Mouse (Mus musculus) left cerebral cortex, adult 2 months (tissue): ENCODE measurements around the gene Csnk1e. TPM values are rescaled to one million over a fixed set of nuclear protein-coding genes. Genes with fewer than 3 reads are reported as not detected.

Experiments
- DNase-seq, 2 experiments: peaks; one replicate each; pipeline ENCODE4 v3.0.0; 2021 to 2022; ENCODE audit warnings: low spot score in 2 of 2, mixed read lengths in 1 of 2; ENCODE audit errors: extremely low spot score in 1 of 2
- H3K27ac ChIP-seq: fragments of 200-600 bp; 2 replicates; pipeline ENCODE4 v1.8.1; 2022
- H3K4me3 ChIP-seq: fragments of 200-600 bp; 2 replicates; pipeline ENCODE4 v1.8.1; 2022
- CTCF ChIP-seq: fragments of 200-600 bp; IDR thresholded peaks from 2 replicates; pipeline ENCODE4 v1.8.1; 2022; ENCODE audit warnings: antibody characterized with exemption, mild to moderate bottlenecking, moderate library complexity
- intact Hi-C: fragments of 180-260 bp; cut with DNase I; formaldehyde crosslinking; loops from one replicate; pipeline ENCODE4 v1.15.1; 2025
- long read RNA-seq, 2 experiments: library from polyadenylated mRNA; stranded (forward); transcript quantifications; one replicate each; pipeline ENCODE4 v2.0.0; 2021; ENCODE audit warnings: borderline mapping rate in 2 of 2
- total RNA-seq, 2 experiments: library from RNA; stranded (reverse); gene quantifications; 2 replicates each; pipeline ENCODE4 v1.2.3; 2021

Gene Csnk1e
- 100 to 1,000 TPM; 153 to 159 TPM for total RNA-seq
- long read RNA-seq, experiment 1, transcript Csnk1e-201 (11 exons, 2,694 nt): minor isoform, 18 of 213 reads
- long read RNA-seq, experiment 1, transcript Csnk1e-202 (11 exons, 1,391 nt): major isoform, 133 of 213 reads
- long read RNA-seq, experiment 1, partial matches to known transcripts: 29 of 213 reads
- long read RNA-seq, experiment 1, other reads (novel, unspliced or antisense): 32 of 213 reads
- long read RNA-seq, experiment 2, transcript Csnk1e-202 (11 exons, 1,391 nt): major isoform, 96 of 163 reads
- long read RNA-seq, experiment 2, transcript Csnk1e-201 (11 exons, 2,694 nt): minor isoform, 18 of 163 reads
- long read RNA-seq, experiment 2, partial matches to known transcripts: 17 of 163 reads
- long read RNA-seq, experiment 2, other reads (novel, unspliced or antisense): 28 of 163 reads

DNA sequence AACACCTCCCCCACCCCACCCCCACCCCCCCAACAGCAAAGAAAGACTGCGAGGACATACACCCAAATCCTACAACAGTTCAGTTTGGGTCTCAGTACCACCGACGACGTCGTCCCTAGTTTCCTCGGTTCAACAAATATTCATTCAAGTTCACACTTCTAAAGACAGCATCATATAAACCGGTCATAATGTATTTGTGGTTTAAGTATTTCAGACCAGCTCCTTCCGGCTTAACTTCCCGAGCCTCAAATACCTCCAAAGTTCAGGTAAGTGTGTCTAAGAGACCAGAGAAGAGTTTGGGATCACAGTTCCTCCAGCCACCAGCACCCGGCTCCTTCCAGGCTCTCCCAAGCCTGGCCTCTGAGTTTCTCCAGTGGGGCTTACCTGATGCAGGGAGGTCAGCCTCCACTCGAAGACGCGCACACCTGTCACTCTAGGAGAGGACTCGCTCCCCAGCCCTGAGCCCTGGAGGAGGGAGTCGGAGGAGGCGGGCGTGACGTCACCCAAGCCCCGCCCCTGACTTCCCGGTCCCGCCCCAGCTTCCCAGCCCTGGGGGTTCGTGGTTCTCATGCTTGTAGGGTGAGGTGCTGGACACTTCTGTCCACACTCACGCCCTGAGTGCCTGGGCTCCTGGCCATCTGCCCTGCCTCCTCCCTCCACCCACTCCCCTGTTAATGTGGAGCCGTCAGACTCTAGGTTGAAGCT lies at the start of gene Csnk1e:
TSS of gene Csnk1e (minus strand) at position 461 of the 705 bp plus-strand sequence.
- Histone ChIP-seq H3K27ac (no peak within 1 kb of the TSS), H3K4me3 (peak within 1 kb of the TSS; percentile 30)
- DNase-seq: peak in 1 of 2 experiments; percentile 47
- no peak for TF ChIP-seq CTCF
- intact Hi-C loops: no loop called here

DNA sequence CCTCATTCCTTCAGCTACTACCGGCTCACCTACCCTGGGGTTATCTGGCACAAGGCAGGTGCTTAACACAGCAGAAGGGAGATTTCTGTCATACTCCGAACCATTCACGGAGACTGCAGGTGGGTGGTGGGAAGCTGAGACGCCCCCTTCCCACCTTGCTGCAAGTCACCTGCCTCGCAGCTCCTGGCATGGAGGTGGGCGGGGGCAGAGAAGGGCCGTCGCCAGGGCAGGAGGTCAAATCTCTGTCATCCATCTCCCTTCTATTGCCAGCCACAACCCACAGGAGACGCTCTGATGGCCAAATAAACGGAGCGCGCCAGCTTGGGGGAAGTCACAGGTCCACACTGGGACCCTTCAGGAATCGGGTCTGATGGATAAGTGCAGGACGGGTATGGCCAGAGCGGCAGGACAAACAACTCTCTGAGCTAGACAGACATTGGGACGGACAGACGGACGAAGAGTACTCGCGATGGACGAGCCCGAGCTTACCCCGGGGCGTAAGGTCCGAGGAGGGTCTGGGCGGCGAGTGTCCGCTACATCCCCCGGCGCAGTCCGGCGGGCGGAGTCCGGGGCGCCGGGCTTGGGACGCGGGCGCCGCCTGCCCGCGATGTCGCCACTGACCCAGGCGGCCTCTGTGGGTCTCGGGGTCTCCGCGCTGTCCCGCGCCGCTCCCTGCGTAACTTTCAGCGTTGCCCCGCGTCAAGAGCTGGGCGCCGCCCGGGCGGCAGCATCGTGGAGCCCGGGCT lies 49.5 kb upstream of the Csnk1e start, which contains the start of gene Kcnj4:
TSS of gene Kcnj4 (minus strand) at position 535 of the 746 bp plus-strand sequence.
- TF ChIP-seq CTCF: no peak
- Histone ChIP-seq H3K4me3 (peak within 1 kb of the TSS; percentile 79), H3K27ac (peak within 1 kb of the TSS; percentile 92)
- DNase-seq: no peak
- intact Hi-C loops: loop anchor here (2.0 kb wide), 1 partner anchor 62 kb away; no protein-coding TSS in a partner anchor

DNA sequence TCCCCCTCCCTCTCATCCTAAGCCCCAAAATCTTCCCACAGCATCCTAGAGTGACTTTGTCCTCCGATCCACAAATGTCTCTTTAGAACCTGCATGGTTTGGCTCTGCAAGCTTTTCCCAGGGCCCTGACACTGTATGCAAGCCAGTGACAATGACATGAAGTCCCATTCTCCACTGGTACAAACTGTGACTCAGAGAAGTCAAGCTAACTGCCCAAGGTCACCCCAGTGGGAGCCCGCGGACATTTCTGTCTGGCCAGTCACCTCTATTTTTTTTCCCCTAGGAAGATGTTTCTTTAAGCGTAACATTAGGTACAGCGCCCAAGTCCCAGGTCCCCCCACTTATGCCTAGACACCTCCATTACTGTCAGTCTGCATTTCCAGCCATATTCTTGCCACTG lies 48.1 kb upstream of the Csnk1e start:
- H3K4me3 ChIP-seq: peak overlapping the region; percentile 79
- DNase-seq: no peak

DNA sequence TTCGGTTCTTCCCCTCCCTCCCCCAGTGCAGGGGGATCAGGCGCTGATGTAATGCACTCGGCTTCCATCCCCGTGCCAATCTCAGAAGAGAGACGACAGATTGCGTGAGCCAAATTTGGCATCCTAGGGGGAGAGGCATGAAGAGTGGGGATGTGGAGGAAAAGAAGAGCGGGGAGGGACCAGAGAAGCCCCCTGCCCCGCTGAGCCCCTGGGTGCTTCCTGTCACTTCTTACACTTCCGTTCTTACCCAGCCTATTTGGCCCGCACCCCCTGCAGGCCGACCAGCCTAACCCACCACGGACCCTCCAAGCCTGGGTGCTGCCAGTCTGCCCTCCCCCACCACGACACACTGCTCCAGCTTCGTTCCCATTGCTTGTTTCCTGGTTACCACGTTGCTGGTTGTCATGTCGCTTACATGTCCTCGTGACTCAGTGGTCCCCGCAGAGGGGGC lies 47.5 kb upstream of the Csnk1e start:
- Histone ChIP-seq H3K27ac (peak overlapping the region; percentile 92), H3K4me3 (peak overlapping the region; percentile 79)
- DNase-seq: peak in 1 of 2 experiments; percentile 64
- intact Hi-C loops: loop anchor here (2.0 kb wide), 1 partner anchor 32 kb away; no protein-coding TSS in a partner anchor
- TF ChIP-seq CTCF: no peak

More for the DNA sequence above, 48.1 kb upstream of the Csnk1e start:
- intact Hi-C loops: loop anchor here (2.0 kb wide), 1 partner anchor 33 kb away; no protein-coding TSS in a partner anchor
- TF ChIP-seq CTCF: no peak
- H3K27ac ChIP-seq: peak overlapping the region; percentile 92

DNA sequence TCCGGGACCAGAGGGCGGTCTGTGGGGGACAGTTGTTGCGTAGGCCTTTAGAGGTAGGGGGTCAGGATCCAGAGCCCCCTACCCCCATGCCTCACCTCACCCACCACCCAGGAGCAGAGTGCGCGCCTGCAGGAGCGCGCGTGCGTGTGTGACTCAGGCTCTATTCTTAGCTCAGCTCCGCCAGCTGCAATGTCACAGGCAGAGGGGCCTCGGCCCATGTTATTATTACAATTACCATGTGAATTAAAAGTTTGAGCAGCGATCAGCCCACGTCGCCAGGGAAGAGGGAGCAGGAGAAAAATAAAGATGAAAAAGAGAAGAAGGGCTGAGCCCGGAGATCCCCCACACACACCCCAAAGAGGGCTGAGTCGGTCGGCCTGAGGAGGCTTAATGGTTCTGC lies 44.7 kb upstream of the Csnk1e start:
- TF ChIP-seq CTCF: no peak
- peak overlapping the region; percentile 92 for H3K27ac ChIP-seq
- DNase-seq: peak in 1 of 2 experiments; percentile 58
- no peak overlapping the region for H3K4me3 ChIP-seq
- intact Hi-C loops: no loop called here

DNA sequence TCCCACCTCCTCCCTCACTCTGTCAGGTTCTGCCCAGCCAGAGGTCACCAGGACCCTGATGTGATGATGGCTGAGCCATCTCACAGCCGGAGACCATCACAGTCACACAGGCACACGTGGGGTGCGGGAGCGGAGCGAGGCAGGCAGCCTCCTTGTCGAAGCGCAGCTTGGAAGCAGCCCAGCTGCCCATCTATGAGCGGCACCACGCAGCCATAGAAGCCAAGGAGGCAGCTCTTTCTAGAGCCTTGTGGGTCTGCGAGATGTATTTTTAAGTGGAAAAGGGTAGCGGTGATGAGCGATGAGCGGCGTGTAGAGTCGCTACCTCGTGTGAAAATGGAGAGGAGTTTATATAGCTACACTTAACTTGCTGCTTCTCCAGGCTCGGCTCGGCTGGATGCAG lies 38.2 kb upstream of the Csnk1e start:
- DNase-seq: peak; percentile 49 to 66
- intact Hi-C loops: no loop called here
- no peak for TF ChIP-seq CTCF
- peak overlapping the region; percentile 74 for H3K27ac ChIP-seq
- peak overlapping the region; percentile 3; the same call in 1 of the 2 replicates for H3K4me3 ChIP-seq

DNA sequence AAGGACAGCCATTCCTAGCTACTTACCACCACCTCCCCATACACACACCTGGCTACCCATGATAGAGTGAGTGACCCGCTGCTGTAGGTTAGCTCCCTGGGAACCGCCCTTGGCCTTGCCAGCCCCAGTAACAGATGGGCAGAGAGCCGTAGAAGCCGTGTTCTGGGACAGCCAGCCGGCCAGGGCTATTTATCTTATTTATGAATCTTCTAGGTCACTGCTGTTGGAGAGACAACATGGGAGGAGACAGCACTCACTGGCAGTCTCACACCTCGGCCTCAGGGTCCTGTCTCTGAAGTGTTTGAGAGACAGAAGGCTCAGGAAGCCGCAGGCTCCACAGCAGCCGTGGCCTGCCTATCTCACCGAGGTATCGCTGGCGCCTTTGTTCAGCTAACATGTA lies 34.1 kb upstream of the Csnk1e start:
- Histone ChIP-seq H3K4me3 (no peak overlapping the region), H3K27ac (peak overlapping the region; percentile 8; the same call in 1 of the 2 replicates)
- TF ChIP-seq CTCF: no peak
- intact Hi-C loops: no loop called here
- DNase-seq: no peak

DNA sequence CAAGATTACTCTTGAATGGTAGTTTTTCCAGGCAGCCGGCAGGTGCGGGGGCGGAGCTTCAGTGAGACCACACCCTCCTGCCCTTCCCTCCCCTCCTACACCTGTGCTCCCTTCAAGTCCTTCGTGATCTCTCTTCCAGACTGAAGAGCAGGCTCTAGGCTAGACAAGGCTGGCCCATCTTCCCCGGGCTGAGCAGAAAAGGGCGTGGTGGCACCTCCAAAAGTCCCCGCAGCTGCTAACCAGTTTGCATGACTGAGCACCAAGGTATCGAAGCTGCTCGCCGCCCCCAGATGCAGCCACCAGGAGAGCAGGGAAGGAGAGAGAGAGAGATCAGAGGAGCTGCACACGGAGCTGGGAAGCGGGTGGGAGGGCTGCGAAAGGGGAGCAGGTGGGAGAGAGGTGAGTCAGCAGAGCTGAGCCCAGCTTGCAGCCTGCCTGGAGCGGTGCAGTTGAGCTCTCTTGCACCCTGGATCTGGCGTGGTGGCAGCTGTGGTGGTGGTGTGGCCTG lies 25.9 kb upstream of the Csnk1e start:
- TF ChIP-seq CTCF: no peak; the same call in 1 of the 2 replicates
- intact Hi-C loops: no loop called here
- peak; percentile 72 to 76 for DNase-seq
- no peak overlapping the region for H3K4me3 ChIP-seq
- peak overlapping the region; percentile 58 for H3K27ac ChIP-seq

DNA sequence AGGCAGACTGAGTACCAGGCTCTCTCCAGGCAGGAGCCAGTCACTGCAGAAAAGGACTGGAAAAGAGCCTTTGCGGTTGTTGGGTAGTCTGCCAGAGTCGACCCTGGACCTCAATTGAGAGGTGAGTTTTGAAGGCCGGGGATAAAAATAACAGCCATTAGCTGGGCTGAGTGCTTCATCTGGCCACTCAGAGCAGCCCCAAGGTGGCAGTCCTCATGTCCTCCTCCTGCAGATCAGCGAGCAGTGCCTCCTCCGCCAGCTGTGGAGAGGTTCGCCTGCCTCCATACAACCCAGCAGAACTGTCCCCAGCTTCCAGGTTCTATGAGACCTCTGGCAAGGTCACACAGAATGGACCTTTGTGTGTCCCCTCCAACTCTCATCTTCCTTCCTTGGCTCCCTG lies 21.9 kb upstream of the Csnk1e start:
- intact Hi-C loops: no loop called here
- Histone ChIP-seq H3K4me3 (no peak overlapping the region), H3K27ac (no peak overlapping the region)
- no peak for TF ChIP-seq CTCF
- no peak for DNase-seq

DNA sequence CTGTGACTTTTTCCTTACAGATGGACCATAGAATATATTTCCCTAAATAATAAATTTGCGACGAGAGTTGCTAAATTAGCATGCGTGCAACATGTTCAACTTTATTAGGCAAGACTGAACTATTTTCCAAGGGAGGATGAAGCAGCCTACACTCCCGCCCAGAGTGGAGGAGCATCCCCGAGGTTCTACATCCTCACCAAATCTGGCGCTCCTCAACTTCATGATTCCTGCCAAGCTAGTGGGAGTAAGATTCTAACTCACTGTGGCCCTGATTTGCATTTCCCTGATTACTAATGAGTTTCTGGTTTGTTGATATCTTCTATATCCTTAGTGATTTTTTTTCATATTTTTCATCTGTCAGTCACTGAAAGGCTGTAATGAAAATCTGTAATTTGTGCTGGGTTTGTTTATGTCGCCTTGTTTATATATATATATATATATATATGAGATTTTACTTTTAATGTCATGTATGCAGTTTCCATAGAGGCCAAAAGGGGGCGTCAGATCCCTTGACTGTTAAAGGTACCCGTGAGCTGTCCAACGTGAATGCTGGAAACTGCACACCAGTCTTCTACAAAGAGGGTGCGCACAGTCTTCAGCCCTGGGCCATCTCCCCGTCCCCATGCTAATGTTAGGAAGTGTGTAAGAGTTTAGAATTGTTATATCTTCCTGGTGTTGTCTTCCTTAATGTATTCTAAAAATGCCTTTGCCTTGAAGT lies 18.4 kb upstream of the Csnk1e start:
- peak; percentile 32 for TF ChIP-seq CTCF
- H3K27ac ChIP-seq: no peak overlapping the region
- intact Hi-C loops: loop anchor here (5.0 kb wide), 1 partner anchor 134 kb away; the partner anchor contains the start of gene Dmc1
- no peak for DNase-seq
- no peak overlapping the region for H3K4me3 ChIP-seq
